Mouse (Mus musculus): ENCODE measurements around the gene Jazf1. TPM values are rescaled to one million over a fixed set of nuclear protein-coding genes. Genes with fewer than 3 reads are reported as not detected.

Gene Jazf1
- polyA plus RNA-seq, 1 experiment = not detected

DNA sequence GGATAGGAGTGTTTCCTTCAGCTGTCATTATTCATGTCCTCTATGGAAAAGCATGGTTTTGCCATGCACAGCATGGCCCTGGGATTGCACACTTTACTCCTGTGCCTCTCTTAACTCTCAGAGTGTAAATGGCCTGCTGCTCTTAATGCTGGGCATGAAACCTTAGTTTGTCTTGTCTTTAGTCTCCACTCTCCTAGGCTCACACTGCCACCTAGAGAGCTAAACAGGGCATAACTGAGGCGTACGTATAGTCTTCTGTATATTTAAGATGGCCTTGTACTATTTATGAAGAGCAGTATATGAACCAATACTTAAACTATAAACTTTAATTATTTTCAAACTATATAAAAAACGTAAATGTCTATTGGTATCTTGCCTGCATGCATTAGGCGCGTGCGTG lies 86.3 kb downstream of the Jazf1 start:
- H3K36me3 ChIP-seq (ENCODE audit: control insufficient read depth) = no peaks in the 10 kb centered on the region
- H3K9me3 ChIP-seq (ENCODE audit: control insufficient read depth, low read length) = no peaks in the 10 kb centered on the region
- no peaks in the 10 kb centered on the region for H3K27me3 ChIP-seq (ENCODE audit: control insufficient read depth)
- no peaks in the 10 kb centered on the region for H3K4me1 ChIP-seq (ENCODE audit: control insufficient read depth)
- TF ChIP-seq TAL1 (IDR thresholded peaks at IDR 0.05; ENCODE audit: low read length) (no peak), GATA1 (IDR thresholded peaks at IDR 0.05; ENCODE audit: low read length) (no peak)
- no peak overlapping the region for H3K4me3 ChIP-seq (replicated peaks)

DNA sequence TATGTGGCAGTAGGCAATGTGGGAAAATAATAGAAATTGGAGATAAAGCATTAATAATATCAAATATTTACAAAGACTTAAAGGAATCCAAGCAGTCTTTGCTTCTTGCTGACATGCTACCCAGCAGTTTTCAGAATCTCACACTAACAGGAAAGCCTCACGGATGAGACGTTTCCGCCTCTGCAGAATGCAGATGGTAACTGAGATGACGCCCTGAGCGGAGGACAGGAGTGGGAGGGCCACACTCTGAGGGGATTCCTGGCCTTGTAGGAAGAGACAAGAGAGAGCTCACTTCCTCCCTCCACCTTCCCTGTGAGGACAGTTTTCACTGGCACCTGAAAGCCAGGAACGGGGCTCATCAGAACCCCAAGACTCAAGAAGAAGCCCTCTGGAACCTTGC lies 88.9 kb downstream of the Jazf1 start:
- no peak for TF ChIP-seq GATA1 (IDR thresholded peaks at IDR 0.05; ENCODE audit: low read length)
- no peak for TF ChIP-seq TAL1 (IDR thresholded peaks at IDR 0.05; ENCODE audit: low read length)
- H3K36me3 ChIP-seq (ENCODE audit: control insufficient read depth) = no peaks in the 10 kb centered on the region
- no peaks in the 10 kb centered on the region for H3K27me3 ChIP-seq (ENCODE audit: control insufficient read depth)
- no peak overlapping the region for H3K4me3 ChIP-seq (replicated peaks)
- H3K9me3 ChIP-seq (ENCODE audit: control insufficient read depth, low read length) = no peaks in the 10 kb centered on the region
- H3K4me1 ChIP-seq (ENCODE audit: control insufficient read depth) = no peaks in the 10 kb centered on the region

DNA sequence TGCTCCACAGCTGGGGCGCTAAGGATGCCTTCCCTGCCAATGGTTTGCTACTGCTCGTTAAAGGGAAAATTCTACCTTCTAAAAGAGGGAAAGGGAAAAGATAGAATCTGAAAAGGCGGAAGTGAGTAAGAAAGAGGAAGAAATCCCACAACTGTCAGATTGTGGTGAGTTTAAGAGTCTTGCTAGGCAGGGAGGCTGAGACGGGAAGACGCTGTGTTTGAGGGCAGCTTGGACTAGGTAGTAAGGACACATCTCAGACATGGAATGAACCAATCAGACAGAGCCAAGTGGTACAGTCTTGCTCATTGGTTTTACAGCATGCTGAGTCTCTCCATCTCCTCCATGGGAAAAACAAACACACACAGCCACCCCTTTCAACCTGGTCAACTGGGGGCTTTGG lies 95.1 kb downstream of the Jazf1 start:
- Histone ChIP-seq H3K9me3 (ENCODE audit: control insufficient read depth, low read length) (no peaks in the 10 kb centered on the region), H3K4me3 (replicated peaks) (no peak overlapping the region)

DNA sequence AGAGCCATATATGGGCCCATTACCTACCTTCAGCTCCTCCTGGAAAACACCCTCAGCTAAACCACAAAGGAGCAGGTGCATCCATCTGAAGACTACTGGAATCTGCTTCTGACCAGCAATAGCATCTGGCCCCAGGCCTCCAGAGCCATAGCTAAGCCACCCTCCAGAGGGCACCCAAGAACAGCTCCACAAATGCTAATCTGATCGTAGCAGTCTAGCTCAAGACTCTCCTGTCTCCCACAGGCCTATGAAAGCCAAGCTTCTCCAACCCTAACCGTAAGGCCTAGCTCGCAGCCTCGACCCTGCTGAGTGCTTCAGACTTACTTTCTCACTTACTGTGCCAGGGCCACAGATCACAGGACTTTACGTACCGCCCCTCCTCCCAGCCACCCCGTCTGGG lies 96.3 kb downstream of the Jazf1 start:
- H3K4me3 ChIP-seq (replicated peaks) = no peak overlapping the region
- no peaks in the 10 kb centered on the region for H3K27me3 ChIP-seq (ENCODE audit: control insufficient read depth)
- no peaks in the 10 kb centered on the region for H3K4me1 ChIP-seq (ENCODE audit: control insufficient read depth)
- H3K36me3 ChIP-seq (ENCODE audit: control insufficient read depth) = no peaks in the 10 kb centered on the region
- TF ChIP-seq TAL1 (IDR thresholded peaks at IDR 0.05; ENCODE audit: low read length) = no peak
- H3K9me3 ChIP-seq (ENCODE audit: control insufficient read depth, low read length) = no peaks in the 10 kb centered on the region

More for the DNA sequence above, 95.1 kb downstream of the Jazf1 start:
- TF ChIP-seq GATA1 (IDR thresholded peaks at IDR 0.05; ENCODE audit: low read length) (no peak), TAL1 (IDR thresholded peaks at IDR 0.05; ENCODE audit: low read length) (no peak)
- no peaks in the 10 kb centered on the region for H3K4me1 ChIP-seq (ENCODE audit: control insufficient read depth)
- no peaks in the 10 kb centered on the region for H3K36me3 ChIP-seq (ENCODE audit: control insufficient read depth)
- no peaks in the 10 kb centered on the region for H3K27me3 ChIP-seq (ENCODE audit: control insufficient read depth)

DNA sequence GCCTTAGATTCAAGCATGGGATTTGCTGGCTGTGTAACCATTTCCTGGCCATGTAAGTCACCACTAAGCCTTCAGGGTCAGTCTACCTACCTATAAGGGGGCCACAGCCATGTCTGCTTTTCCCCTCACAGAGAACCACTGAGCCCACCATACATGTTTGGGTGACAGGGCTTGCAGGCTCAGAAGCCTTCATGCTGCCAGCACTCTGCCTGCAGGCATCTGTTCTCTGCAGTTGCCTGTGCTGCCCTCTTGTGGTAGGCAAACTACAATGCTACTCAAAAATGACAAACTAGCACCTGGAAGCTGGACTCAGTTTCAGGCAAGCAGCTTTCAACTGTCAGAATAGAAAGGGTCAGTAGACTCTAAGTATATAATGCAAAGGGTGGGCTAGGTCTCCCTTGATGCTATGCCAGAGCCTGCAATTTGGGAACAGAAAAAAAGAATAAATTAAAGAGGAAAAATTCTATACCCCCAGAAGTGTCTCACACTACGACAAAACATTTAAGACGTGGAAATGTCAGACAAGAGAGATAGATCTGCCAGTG lies 98.6 kb downstream of the Jazf1 start:
- Histone ChIP-seq H3K4me1 (ENCODE audit: control insufficient read depth) (no peaks in the 10 kb centered on the region), H3K4me3 (replicated peaks) (no peak overlapping the region), H3K27me3 (ENCODE audit: control insufficient read depth) (no peaks in the 10 kb centered on the region), H3K36me3 (ENCODE audit: control insufficient read depth) (no peaks in the 10 kb centered on the region), H3K9me3 (ENCODE audit: control insufficient read depth, low read length) (no peaks in the 10 kb centered on the region)
- no peak for TF ChIP-seq GATA1 (IDR thresholded peaks at IDR 0.05; ENCODE audit: low read length)
- no peak for TF ChIP-seq TAL1 (IDR thresholded peaks at IDR 0.05; ENCODE audit: low read length)

DNA sequence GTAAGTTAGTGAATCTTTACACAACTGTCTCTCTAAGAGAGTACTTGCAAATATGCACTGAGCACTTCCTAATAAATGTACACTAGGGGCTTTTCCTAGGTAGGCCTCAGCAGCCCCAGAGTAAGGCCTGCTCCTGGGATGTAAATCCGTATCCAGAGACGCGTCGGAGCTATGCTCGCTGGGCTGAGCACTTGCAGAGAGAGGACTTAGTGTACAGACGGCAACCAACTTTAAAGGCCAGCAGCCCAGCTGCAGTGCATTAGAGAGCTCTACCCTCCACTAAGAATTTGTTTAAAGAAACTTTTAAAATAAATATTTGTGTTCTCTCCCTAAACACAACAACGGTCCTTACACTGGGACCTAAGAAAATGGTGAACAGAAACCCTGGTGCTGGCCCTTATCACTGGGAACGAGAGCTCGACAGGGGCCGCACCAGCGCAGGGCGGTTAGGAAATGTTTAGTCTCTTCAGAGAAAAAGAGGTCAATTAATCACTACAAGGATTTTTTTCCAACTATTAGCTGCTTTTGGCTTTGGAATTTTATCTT lies 100.0 kb downstream of the Jazf1 start:
- Histone ChIP-seq H3K27me3 (ENCODE audit: control insufficient read depth) (no peaks in the 10 kb centered on the region), H3K4me3 (replicated peaks) (no peak overlapping the region), H3K36me3 (ENCODE audit: control insufficient read depth) (no peaks in the 10 kb centered on the region), H3K4me1 (ENCODE audit: control insufficient read depth) (no peaks in the 10 kb centered on the region), H3K9me3 (ENCODE audit: control insufficient read depth, low read length) (no peaks in the 10 kb centered on the region)
- TF ChIP-seq GATA1 (IDR thresholded peaks at IDR 0.05; ENCODE audit: low read length) (no peak), TAL1 (IDR thresholded peaks at IDR 0.05; ENCODE audit: low read length) (no peak)

DNA sequence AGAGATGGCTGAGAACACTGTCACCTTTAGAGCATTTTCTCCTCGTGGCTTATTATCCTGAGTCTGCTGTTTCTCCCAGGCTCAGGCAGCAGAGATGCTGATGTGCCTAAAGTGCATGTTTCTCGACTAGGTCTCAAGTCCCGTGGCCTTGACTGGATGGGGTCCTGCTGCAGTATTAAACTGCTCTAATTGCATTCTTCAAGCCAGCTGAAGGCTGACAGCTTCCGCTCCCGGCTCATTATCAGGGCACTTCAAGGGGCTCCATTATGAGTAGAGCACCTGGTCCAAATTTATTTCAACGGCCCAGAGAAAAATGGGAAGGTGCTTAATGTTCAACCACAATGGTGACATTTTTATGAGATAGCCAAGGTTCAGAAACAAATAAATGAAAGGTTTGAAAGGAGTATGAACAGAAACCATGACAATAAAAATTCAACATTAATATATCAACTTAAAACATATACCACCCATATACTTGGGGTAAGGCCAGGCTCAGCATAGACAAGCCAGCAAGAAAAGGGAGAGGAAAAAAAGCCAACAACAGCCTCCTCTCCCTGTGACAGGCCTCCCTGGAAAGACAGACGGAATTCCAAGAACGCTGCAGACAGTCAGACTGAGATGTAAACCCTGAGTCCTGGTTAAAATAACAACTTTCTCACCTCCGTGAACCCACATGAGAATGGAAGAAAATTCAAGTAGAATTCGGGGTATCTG lies 100.7 kb downstream of the Jazf1 start:
- no peaks in the 10 kb centered on the region for H3K27me3 ChIP-seq (ENCODE audit: control insufficient read depth)

DNA sequence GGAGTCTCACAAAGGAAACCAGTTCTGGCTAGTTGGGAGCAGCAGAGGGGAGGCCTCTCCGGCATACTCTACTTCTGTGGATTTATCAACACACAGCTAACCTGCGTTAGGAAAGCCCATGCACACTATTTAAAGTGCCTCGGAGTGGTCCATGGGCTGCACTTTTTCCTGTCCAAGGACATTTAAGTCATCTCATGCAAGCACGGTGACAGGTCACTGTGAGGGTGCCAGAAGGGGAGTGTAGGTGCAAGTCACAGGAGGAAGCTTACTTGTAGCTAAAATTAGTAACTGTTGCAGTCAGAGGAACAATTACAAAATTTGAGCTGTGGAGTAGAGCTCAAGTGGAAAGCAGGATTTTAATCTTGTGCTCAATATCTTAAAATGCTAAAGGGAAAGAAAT lies 102.4 kb downstream of the Jazf1 start:
- no peaks in the 10 kb centered on the region for H3K27me3 ChIP-seq (ENCODE audit: control insufficient read depth)
- H3K4me1 ChIP-seq (ENCODE audit: control insufficient read depth) = no peaks in the 10 kb centered on the region
- peaks cover 7% of the 10 kb centered on the region; the same call in 1 of the 2 replicates for H3K9me3 ChIP-seq (ENCODE audit: control insufficient read depth, low read length)
- H3K36me3 ChIP-seq (ENCODE audit: control insufficient read depth) = no peaks in the 10 kb centered on the region
- TF ChIP-seq TAL1 (IDR thresholded peaks at IDR 0.05; ENCODE audit: low read length) = no peak
- no peak for TF ChIP-seq GATA1 (IDR thresholded peaks at IDR 0.05; ENCODE audit: low read length)
- no peak overlapping the region for H3K4me3 ChIP-seq (replicated peaks)

More for the DNA sequence above, 100.7 kb downstream of the Jazf1 start:
- Histone ChIP-seq H3K36me3 (ENCODE audit: control insufficient read depth) (no peaks in the 10 kb centered on the region), H3K4me1 (ENCODE audit: control insufficient read depth) (no peaks in the 10 kb centered on the region), H3K4me3 (replicated peaks) (no peak overlapping the region), H3K9me3 (ENCODE audit: control insufficient read depth, low read length) (no peaks in the 10 kb centered on the region)
- TF ChIP-seq TAL1 (IDR thresholded peaks at IDR 0.05; ENCODE audit: low read length) (no peak), GATA1 (IDR thresholded peaks at IDR 0.05; ENCODE audit: low read length) (no peak)

DNA sequence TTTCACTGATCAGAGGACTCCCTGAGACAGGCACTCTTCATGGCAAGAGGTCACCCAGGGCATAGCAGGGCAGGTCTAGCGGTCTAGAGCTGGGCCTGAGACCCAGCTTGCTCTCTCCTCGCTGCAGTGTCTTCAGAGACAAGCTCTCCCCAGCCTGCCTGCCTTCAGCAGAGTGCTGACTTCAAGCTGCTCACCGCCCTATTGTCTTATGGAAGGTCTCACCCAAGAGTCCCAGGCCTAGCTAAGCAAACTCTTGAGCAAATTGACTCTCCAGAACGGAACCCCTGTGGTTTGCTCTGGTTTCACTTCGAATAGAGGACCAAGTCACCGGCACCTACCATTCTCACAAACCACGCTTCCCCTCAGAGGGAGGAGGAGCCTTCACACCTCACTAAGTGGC lies 103.1 kb downstream of the Jazf1 start:
- H3K27me3 ChIP-seq (ENCODE audit: control insufficient read depth) = no peaks in the 10 kb centered on the region
- H3K4me1 ChIP-seq (ENCODE audit: control insufficient read depth) = no peaks in the 10 kb centered on the region
- no peak for TF ChIP-seq GATA1 (IDR thresholded peaks at IDR 0.05; ENCODE audit: low read length)
- H3K4me3 ChIP-seq (replicated peaks) = no peak overlapping the region
- peaks cover 7% of the 10 kb centered on the region; the same call in 1 of the 2 replicates for H3K9me3 ChIP-seq (ENCODE audit: control insufficient read depth, low read length)
- no peaks in the 10 kb centered on the region for H3K36me3 ChIP-seq (ENCODE audit: control insufficient read depth)
